Mouse (Mus musculus) frontal cortex, postnatal 25 days (tissue): ENCODE data around the gene Ttc27.

Experiments
- DNase-seq, 2 experiments: peaks; one replicate each; pipeline ENCODE4 v3.0.0; 2022; ENCODE audit warnings: low spot score in 2 of 2

The Ttc27 gene

GRCm38 (mm10) chr17:74753628-74754104 is 36.1 kb downstream of the Ttc27 start:
- DNase-seq = no peak

GRCm38 (mm10) chr17:74754369-74755118 is 37.0 kb downstream of the Ttc27 start:
- DNase-seq = no peak

GRCm38 (mm10) chr17:74769390-74769811 is 51.9 kb downstream of the Ttc27 start:
- no peak for DNase-seq

GRCm38 (mm10) chr17:74772364-74772763 is 54.8 kb downstream of the Ttc27 start:
- no peak for DNase-seq

- DNase-seq = no peak
These were observed 56.0 kb downstream of the Ttc27 start for GRCm38 (mm10) chr17:74773556-74773955.

GRCm38 (mm10) chr17:74780133-74780532 is 62.6 kb downstream of the Ttc27 start:
- no peak for DNase-seq

GRCm38 (mm10) chr17:74780627-74781026 is 63.1 kb downstream of the Ttc27 start:
- DNase-seq = no peak

GRCm38 (mm10) chr17:74781911-74782310 is 64.4 kb downstream of the Ttc27 start:
- no peak for DNase-seq

GRCm38 (mm10) chr17:74785586-74785985 is 68.1 kb downstream of the Ttc27 start:
- DNase-seq = no peak

GRCm38 (mm10) chr17:74786198-74786734 is 68.7 kb downstream of the Ttc27 start:
- no peak for DNase-seq

- DNase-seq = no peak
These were observed 78.6 kb downstream of the Ttc27 start for GRCm38 (mm10) chr17:74796023-74796699.

GRCm38 (mm10) chr17:74799865-74800264 is 82.3 kb downstream of the Ttc27 start:
- no peak for DNase-seq

- no peak for DNase-seq
These were observed 85.2 kb downstream of the Ttc27 start for GRCm38 (mm10) chr17:74802765-74803164.

- no peak for DNase-seq
These were observed 86.3 kb downstream of the Ttc27 start for GRCm38 (mm10) chr17:74803835-74804234.

GRCm38 (mm10) chr17:74804321-74804930 is 86.9 kb downstream of the Ttc27 start:
- DNase-seq = no peak

- DNase-seq = no peak
These were observed 90.1 kb downstream of the Ttc27 start for GRCm38 (mm10) chr17:74807509-74808248.

GRCm38 (mm10) chr17:74808330-74808729 is 90.8 kb downstream of the Ttc27 start:
- no peak for DNase-seq

- no peak for DNase-seq
These were observed 91.4 kb downstream of the Ttc27 start for GRCm38 (mm10) chr17:74808901-74809300.

GRCm38 (mm10) chr17:74810892-74811625 is 93.5 kb downstream of the Ttc27 start:
- no peak for DNase-seq

- no peak for DNase-seq
These were observed 102.2 kb downstream of the Ttc27 start for GRCm38 (mm10) chr17:74819711-74820110.

GRCm38 (mm10) chr17:74830851-74831250 is 113.3 kb downstream of the Ttc27 start:
- no peak for DNase-seq
